Mouse (Mus musculus) bone marrow, adult 2 months (tissue): ENCODE results near the gene D930020B18Rik.

Experiments used
- CTCF ChIP-seq: fragments of 200-500 bp; IDR thresholded peaks from 2 replicates; pipeline ENCODE4 v1.5.1; 2011; ENCODE audit warnings: low read length, control low read depth; ENCODE audit not compliant: control insufficient read depth, insufficient read depth
- POLR2A ChIP-seq: fragments of 200-500 bp; IDR thresholded peaks from 2 replicates; pipeline ENCODE4 v1.6.1; 2011; ENCODE audit warnings: low read depth, mild to moderate bottlenecking, control low read depth, low read length, borderline replicate concordance; ENCODE audit not compliant: control insufficient read depth

DNA sequence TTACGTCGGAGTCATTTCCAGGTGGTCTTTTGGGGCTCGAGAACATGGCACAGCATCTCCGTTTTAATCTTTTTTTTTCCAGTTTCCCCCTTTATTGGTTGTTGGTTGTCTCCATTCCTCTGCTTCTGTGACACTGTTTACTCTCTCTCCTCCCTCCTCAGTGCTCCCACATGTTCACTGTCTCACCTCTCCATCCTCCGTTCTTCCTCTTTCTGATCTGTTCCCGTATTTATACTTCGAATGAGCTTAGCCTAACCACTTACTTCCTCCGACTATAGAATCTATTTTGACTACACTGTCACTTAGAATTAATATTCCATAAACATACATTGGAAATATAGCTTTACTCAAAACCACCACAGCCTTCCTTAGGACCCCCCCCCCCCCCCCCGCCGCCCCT is 41.2 kb downstream of the D930020B18Rik start:
- TF ChIP-seq CTCF: no peak
- no peak for TF ChIP-seq POLR2A
